Mouse (Mus musculus): ENCODE measurements around the gene Clrn3. TPM values are rescaled to one million over a fixed set of nuclear protein-coding genes. Genes with fewer than 3 reads are reported as not detected.

Clrn3 gene
- polyA plus RNA-seq, 1 experiment from 2014 or later, result not detected

GRCm38 (mm10) chr7:135485796-135486410, 42.6 kb downstream of the Clrn3 start:
- no peak overlapping the region for H3K4me2 ChIP-seq (ENCODE audit: low read length)
- H3K27me3 ChIP-seq (replicated peaks; ENCODE audit: control insufficient read depth, insufficient read depth, low read length), result no peaks in the 10 kb centered on the region; the same call in 1 of the 2 replicates
- peak; percentile 93 for ATAC-seq
- 11% methylated on average over 12 of the region's 12 CpGs for WGBS
- peaks cover 18% of the 10 kb centered on the region for H3K4me1 ChIP-seq (replicated peaks; ENCODE audit: control insufficient read depth, insufficient read depth, low read length)
- H3K9me3 ChIP-seq (ENCODE audit: control insufficient read depth, low read length), result no peaks in the 10 kb centered on the region
- no peak overlapping the region for H3K27ac ChIP-seq (ENCODE audit: low read length)
- H3K9ac ChIP-seq (replicated peaks; ENCODE audit: low read depth, low read length), result no peak overlapping the region
- no peaks in the 10 kb centered on the region for H3K36me3 ChIP-seq (ENCODE audit: control insufficient read depth, insufficient read depth)
- H3K4me3 ChIP-seq (replicated peaks; ENCODE audit: low read length), result no peak overlapping the region

GRCm38 (mm10) chr7:135485116-135485795, 43.2 kb downstream of the Clrn3 start:
- Histone ChIP-seq H3K36me3 (ENCODE audit: control insufficient read depth, insufficient read depth) (no peaks in the 10 kb centered on the region), H3K9me3 (ENCODE audit: control insufficient read depth, low read length) (no peaks in the 10 kb centered on the region), H3K27ac (ENCODE audit: low read length) (no peak overlapping the region), H3K4me3 (replicated peaks; ENCODE audit: low read length) (no peak overlapping the region), H3K9ac (replicated peaks; ENCODE audit: low read depth, low read length) (no peak overlapping the region), H3K27me3 (replicated peaks; ENCODE audit: control insufficient read depth, insufficient read depth, low read length) (no peaks in the 10 kb centered on the region; the same call in 1 of the 2 replicates), H3K4me1 (replicated peaks; ENCODE audit: control insufficient read depth, insufficient read depth, low read length) (peaks cover 18% of the 10 kb centered on the region), H3K4me2 (ENCODE audit: low read length) (no peak overlapping the region)
- WGBS, result 4% methylated on average over 10 of the region's 10 CpGs
- ATAC-seq, result no peak; the same call in 1 of the 2 replicates

- ATAC-seq, result no peak
- peaks cover 26% of the 10 kb centered on the region for H3K4me1 ChIP-seq (replicated peaks; ENCODE audit: control insufficient read depth, insufficient read depth, low read length)
- 28% methylated on average over 11 of the region's 11 CpGs for WGBS
- H3K9me3 ChIP-seq (ENCODE audit: control insufficient read depth, low read length), result no peaks in the 10 kb centered on the region
- no peak overlapping the region for H3K4me2 ChIP-seq (ENCODE audit: low read length)
- H3K36me3 ChIP-seq (ENCODE audit: control insufficient read depth, insufficient read depth), result no peaks in the 10 kb centered on the region
- no peak overlapping the region for H3K4me3 ChIP-seq (replicated peaks; ENCODE audit: low read length)
- no peak overlapping the region for H3K27ac ChIP-seq (ENCODE audit: low read length)
- H3K27me3 ChIP-seq (replicated peaks; ENCODE audit: control insufficient read depth, insufficient read depth, low read length), result no peaks in the 10 kb centered on the region; the same call in 1 of the 2 replicates
- H3K9ac ChIP-seq (replicated peaks; ENCODE audit: low read depth, low read length), result no peak overlapping the region
Observed at GRCm38 (mm10) chr7:135484341-135484740, 44.1 kb downstream of the Clrn3 start.

DNA sequence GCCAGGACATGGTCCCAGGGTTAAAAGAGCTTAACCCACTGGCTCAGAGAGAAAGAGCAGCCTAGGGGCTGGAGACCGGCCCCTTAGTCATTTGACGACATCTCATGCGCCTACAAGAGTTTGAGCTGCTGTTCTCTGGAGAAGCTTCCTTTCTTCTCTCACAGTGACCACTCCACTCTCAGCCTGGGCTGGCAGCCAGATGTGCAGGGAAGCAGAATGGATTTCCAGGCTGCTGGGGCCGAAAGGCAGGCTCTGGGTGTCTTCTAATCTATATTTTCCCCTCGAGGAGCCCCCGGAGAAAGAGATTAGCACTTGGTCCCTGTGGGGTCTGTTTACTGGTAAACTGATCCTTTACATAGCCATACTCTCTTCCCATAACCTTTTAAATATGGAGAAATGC, 44.7 kb downstream of the Clrn3 start:
- Histone ChIP-seq H3K4me3 (replicated peaks; ENCODE audit: low read length) (no peak overlapping the region), H3K36me3 (ENCODE audit: control insufficient read depth, insufficient read depth) (no peaks in the 10 kb centered on the region), H3K27ac (ENCODE audit: low read length) (no peak overlapping the region), H3K9me3 (ENCODE audit: control insufficient read depth, low read length) (no peaks in the 10 kb centered on the region), H3K27me3 (replicated peaks; ENCODE audit: control insufficient read depth, insufficient read depth, low read length) (no peaks in the 10 kb centered on the region; the same call in 1 of the 2 replicates), H3K9ac (replicated peaks; ENCODE audit: low read depth, low read length) (no peak overlapping the region), H3K4me1 (replicated peaks; ENCODE audit: control insufficient read depth, insufficient read depth, low read length) (peaks cover 29% of the 10 kb centered on the region), H3K4me2 (ENCODE audit: low read length) (no peak overlapping the region)
- WGBS, result 44% methylated on average over 6 of the region's 6 CpGs
- no peak for ATAC-seq

GRCm38 (mm10) chr7:135481150-135481549, 47.3 kb downstream of the Clrn3 start:
- 70% methylated on average over 7 of the region's 7 CpGs for WGBS
- Histone ChIP-seq H3K27me3 (replicated peaks; ENCODE audit: control insufficient read depth, insufficient read depth, low read length) (no peaks in the 10 kb centered on the region; the same call in 1 of the 2 replicates), H3K4me1 (replicated peaks; ENCODE audit: control insufficient read depth, insufficient read depth, low read length) (peaks cover 26% of the 10 kb centered on the region), H3K4me3 (replicated peaks; ENCODE audit: low read length) (no peak overlapping the region), H3K27ac (ENCODE audit: low read length) (no peak overlapping the region), H3K9me3 (ENCODE audit: control insufficient read depth, low read length) (no peaks in the 10 kb centered on the region), H3K4me2 (ENCODE audit: low read length) (no peak overlapping the region), H3K36me3 (ENCODE audit: control insufficient read depth, insufficient read depth) (no peaks in the 10 kb centered on the region), H3K9ac (replicated peaks; ENCODE audit: low read depth, low read length) (no peak overlapping the region)
- no peak for ATAC-seq

DNA sequence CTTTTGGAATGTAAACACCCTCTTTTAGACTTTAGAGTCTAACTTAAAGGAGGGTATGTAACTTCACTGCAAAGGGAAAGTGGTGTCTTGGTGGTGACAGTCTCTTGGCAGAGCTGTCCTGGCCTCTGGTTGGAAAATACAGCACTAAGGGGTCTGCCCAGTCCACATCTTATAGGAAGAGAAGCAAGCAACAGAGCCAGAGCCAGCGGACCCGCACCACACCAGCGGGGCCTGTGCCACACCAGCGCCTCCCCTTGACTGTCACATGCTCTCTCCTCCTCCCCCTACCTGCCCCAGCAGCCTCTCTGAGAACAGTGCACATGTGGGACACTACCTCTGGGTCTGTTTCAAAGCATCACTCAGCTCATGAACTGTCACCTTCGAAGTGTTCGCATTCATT, 48.5 kb downstream of the Clrn3 start:
- Histone ChIP-seq H3K4me2 (ENCODE audit: low read length) (no peak overlapping the region), H3K27me3 (replicated peaks; ENCODE audit: control insufficient read depth, insufficient read depth, low read length) (no peaks in the 10 kb centered on the region; the same call in 1 of the 2 replicates), H3K27ac (ENCODE audit: low read length) (no peak overlapping the region), H3K9ac (replicated peaks; ENCODE audit: low read depth, low read length) (no peak overlapping the region), H3K9me3 (ENCODE audit: control insufficient read depth, low read length) (no peaks in the 10 kb centered on the region), H3K36me3 (ENCODE audit: control insufficient read depth, insufficient read depth) (no peaks in the 10 kb centered on the region), H3K4me1 (replicated peaks; ENCODE audit: control insufficient read depth, insufficient read depth, low read length) (peaks cover 14% of the 10 kb centered on the region), H3K4me3 (replicated peaks; ENCODE audit: low read length) (no peak overlapping the region)
- no peak for ATAC-seq
- WGBS, result 59% methylated on average over 6 of the region's 6 CpGs

- peaks cover 11% of the 10 kb centered on the region for H3K4me1 ChIP-seq (replicated peaks; ENCODE audit: control insufficient read depth, insufficient read depth, low read length)
- ATAC-seq, result peak; percentile 64; the same call in 1 of the 2 replicates
- peak overlapping the region; percentile 8; the same call in 1 of the 2 replicates for H3K4me2 ChIP-seq (ENCODE audit: low read length)
- H3K27me3 ChIP-seq (replicated peaks; ENCODE audit: control insufficient read depth, insufficient read depth, low read length), result no peaks in the 10 kb centered on the region; the same call in 1 of the 2 replicates
- no peak overlapping the region for H3K9ac ChIP-seq (replicated peaks; ENCODE audit: low read depth, low read length)
- no peak overlapping the region for H3K4me3 ChIP-seq (replicated peaks; ENCODE audit: low read length)
- no peak overlapping the region for H3K27ac ChIP-seq (ENCODE audit: low read length)
- no peaks in the 10 kb centered on the region for H3K36me3 ChIP-seq (ENCODE audit: control insufficient read depth, insufficient read depth)
- H3K9me3 ChIP-seq (ENCODE audit: control insufficient read depth, low read length), result no peaks in the 10 kb centered on the region
- WGBS, result 9% methylated on average over 10 of the region's 10 CpGs
Observed at GRCm38 (mm10) chr7:135479322-135479880, 49.1 kb downstream of the Clrn3 start.

DNA sequence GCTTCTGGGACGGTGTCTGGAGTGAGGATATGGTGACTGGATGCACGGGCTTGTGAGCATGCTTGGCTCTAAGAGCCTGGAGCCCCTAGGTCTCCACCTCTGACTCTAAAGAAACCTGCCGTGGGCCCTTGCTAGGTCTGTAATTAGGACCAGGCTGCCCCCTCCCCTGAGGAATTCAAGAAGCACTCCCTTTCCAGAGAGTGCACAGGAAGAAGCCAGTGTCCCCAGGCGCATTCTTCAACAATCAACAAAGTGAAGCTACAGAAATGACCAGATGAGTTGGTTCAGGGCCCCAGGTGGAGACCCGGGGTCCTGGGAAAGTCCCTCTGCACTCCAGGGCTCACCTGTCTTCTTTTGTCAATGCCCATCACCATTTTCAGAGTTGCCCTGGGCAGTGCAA, 51.2 kb downstream of the Clrn3 start:
- 63% methylated on average over 5 of the region's 5 CpGs for WGBS
- Histone ChIP-seq H3K9me3 (ENCODE audit: control insufficient read depth, low read length) (no peaks in the 10 kb centered on the region), H3K4me1 (replicated peaks; ENCODE audit: control insufficient read depth, insufficient read depth, low read length) (peaks cover 11% of the 10 kb centered on the region), H3K27me3 (replicated peaks; ENCODE audit: control insufficient read depth, insufficient read depth, low read length) (no peaks in the 10 kb centered on the region), H3K27ac (ENCODE audit: low read length) (no peak overlapping the region), H3K4me3 (replicated peaks; ENCODE audit: low read length) (no peak overlapping the region), H3K4me2 (ENCODE audit: low read length) (no peak overlapping the region), H3K9ac (replicated peaks; ENCODE audit: low read depth, low read length) (no peak overlapping the region), H3K36me3 (ENCODE audit: control insufficient read depth, insufficient read depth) (no peaks in the 10 kb centered on the region)
- ATAC-seq, result no peak

DNA sequence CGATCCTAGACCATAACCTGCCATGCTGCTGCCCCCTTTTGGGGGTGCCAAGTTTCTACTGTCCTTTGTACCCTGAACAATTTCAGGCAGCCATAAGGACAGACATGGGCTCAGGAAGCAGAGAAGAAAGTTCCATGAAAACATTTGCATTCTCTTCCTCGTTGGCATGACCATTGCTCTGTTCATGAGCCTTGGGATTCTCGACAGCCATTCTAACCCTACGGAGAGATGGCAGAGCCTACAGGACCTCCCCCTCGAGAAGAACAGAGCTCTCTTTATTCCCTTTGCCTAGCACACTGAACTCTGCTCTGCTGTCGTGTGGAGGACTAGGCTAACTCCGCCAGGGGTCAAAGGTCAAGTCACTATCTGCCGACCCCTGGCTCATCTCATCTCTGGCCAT, 52.5 kb downstream of the Clrn3 start:
- no peak for ATAC-seq
- Histone ChIP-seq H3K4me1 (replicated peaks; ENCODE audit: control insufficient read depth, insufficient read depth, low read length) (peaks cover 11% of the 10 kb centered on the region), H3K9ac (replicated peaks; ENCODE audit: low read depth, low read length) (no peak overlapping the region), H3K4me2 (ENCODE audit: low read length) (no peak overlapping the region), H3K36me3 (ENCODE audit: control insufficient read depth, insufficient read depth) (no peaks in the 10 kb centered on the region), H3K9me3 (ENCODE audit: control insufficient read depth, low read length) (no peaks in the 10 kb centered on the region), H3K27ac (ENCODE audit: low read length) (no peak overlapping the region), H3K4me3 (replicated peaks; ENCODE audit: low read length) (no peak overlapping the region), H3K27me3 (replicated peaks; ENCODE audit: control insufficient read depth, insufficient read depth, low read length) (no peaks in the 10 kb centered on the region)
- 70% methylated on average over 8 of the region's 8 CpGs for WGBS

Measured in forebrain, embryonic 16.5 days (tissue).